Mouse (Mus musculus): ENCODE data around the gene Cmip. TPM values are rescaled to one million over a fixed set of nuclear protein-coding genes. Genes with fewer than 3 reads are reported as not detected.

The Cmip gene
- polyA plus RNA-seq (2014; fragmentation: Nextera tagmentation; extraction: Ambion mirVana) = 106 and 128 TPM in 2 replicates

DNA sequence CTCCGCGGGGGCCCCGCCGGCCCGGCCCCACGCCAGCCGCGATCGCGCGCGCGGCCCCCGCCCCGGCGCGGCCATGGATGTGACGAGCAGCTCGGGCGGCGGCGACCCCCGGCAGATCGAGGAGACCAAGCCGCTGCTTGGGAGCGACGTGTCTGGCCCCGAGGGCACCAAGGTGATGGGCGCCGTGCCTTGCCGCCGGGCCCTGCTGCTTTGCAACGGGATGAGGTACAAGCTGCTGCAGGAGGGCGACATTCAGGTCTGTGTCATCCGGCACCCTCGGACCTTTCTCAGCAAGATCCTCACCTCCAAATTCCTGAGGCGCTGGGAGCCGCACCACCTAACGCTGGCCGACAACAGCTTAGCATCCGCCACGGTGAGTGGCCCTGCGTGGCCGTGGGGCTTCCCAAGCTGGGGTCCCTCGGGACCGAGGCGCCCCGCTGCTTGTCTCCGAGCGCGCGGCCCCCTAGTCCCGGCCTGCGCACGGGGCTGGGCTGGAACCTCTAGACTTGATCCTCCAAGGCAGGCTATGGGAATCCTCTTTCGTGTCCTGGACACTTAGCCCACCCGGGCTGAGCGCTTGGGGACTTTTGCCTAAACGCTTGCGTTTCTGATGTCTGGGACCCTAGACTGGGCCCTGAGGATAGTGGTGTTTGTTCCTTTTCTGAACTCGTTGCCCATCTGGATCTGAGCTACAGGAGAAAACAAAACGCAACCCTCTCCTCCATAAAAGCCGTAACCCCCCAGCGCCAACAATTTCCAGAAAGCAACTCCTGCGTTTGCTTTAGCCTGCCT, at the start of gene Cmip:
Gene Cmip (plus strand): TSS at position 36 of the 792 bp plus-strand sequence.
- WGBS = under 1% methylated on average over 64 of the region's 65 CpGs
- Histone ChIP-seq H3K27me3 (ENCODE audit: control insufficient read depth, insufficient read depth, low read length) (no peaks in the 10 kb centered on the region), H3K9ac (replicated peaks; ENCODE audit: low read length) (peak within 1 kb of the TSS; percentile 99), H3K9me3 (ENCODE audit: control insufficient read depth, low read length) (no peaks in the 10 kb centered on the region), H3K4me3 (replicated peaks; ENCODE audit: low read depth, low read length) (peak within 1 kb of the TSS; percentile 96), H3K27ac (replicated peaks; ENCODE audit: low read depth, low read length) (peak within 1 kb of the TSS; percentile 94), H3K36me3 (ENCODE audit: control insufficient read depth, insufficient read depth, low read length) (no peaks in the 10 kb centered on the region), H3K4me2 (ENCODE audit: low read length) (peak within 1 kb of the TSS; percentile 96), H3K4me1 (ENCODE audit: control insufficient read depth, insufficient read depth, low read length) (peaks cover 29% of the 10 kb centered on the region)
- ATAC-seq (ENCODE audit: low FRiP score, low TSS enrichment) (peak; percentile 44; the same call in 1 of the 2 replicates), DNase-seq (peak; percentile 74)

DNA sequence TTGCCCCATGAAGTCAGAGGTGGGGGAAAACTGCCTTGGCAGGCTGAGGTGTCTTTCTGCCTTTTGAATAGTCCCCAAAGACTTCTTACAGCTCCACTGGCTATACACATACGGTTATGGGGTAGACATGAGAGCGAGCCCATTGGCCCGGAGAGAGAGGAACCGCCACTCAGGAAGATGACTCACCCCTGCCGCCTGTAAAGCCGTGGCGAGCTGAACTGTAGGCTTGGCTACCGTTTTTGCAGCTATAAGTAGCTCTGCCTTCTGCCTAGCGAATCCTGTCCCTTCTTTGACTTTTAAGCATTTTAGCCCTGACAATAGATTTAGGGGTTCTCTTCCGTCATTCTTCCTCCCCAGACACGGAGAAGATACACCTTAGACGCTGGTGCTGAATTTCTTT, 47.7 kb upstream of the Cmip start:
- H3K4me3 ChIP-seq (replicated peaks; ENCODE audit: low read depth, low read length) = no peak overlapping the region
- H3K4me1 ChIP-seq (ENCODE audit: control insufficient read depth, insufficient read depth, low read length) = no peaks in the 10 kb centered on the region
- H3K27me3 ChIP-seq (ENCODE audit: control insufficient read depth, insufficient read depth, low read length) = no peaks in the 10 kb centered on the region
- ATAC-seq (ENCODE audit: low FRiP score, low TSS enrichment) (no peak), DNase-seq (no peak)
- no peaks in the 10 kb centered on the region for H3K9me3 ChIP-seq (ENCODE audit: control insufficient read depth, low read length)
- 93% methylated on average over 12 of the region's 12 CpGs for WGBS
- no peak overlapping the region for H3K9ac ChIP-seq (replicated peaks; ENCODE audit: low read length)
- no peak overlapping the region for H3K27ac ChIP-seq (replicated peaks; ENCODE audit: low read depth, low read length)
- H3K4me2 ChIP-seq (ENCODE audit: low read length) = no peak overlapping the region
- H3K36me3 ChIP-seq (ENCODE audit: control insufficient read depth, insufficient read depth, low read length) = peaks cover 8% of the 10 kb centered on the region

DNA sequence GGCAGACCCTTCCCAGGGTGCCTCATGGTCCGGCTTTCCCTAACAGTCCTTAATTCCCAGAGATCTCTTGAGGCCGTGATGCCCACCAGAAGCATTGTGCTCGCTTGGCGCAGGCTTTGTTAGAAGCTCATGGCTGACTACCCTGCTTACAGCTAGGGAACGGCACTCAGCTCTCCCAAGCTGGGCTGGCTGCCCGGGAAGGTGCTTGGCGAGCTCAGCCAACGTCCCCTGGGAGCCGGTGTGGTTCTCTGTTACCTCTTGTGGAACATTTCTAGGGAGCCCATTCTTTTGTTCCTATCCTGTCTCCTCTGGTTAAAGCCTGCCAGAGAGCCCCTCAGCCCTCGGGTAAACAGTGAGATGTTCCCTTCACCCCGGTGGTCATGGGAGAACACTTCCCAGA, 44.8 kb upstream of the Cmip start:
- H3K27ac ChIP-seq (replicated peaks; ENCODE audit: low read depth, low read length) = no peak overlapping the region
- H3K4me2 ChIP-seq (ENCODE audit: low read length) = no peak overlapping the region
- no peaks in the 10 kb centered on the region for H3K4me1 ChIP-seq (ENCODE audit: control insufficient read depth, insufficient read depth, low read length)
- H3K36me3 ChIP-seq (ENCODE audit: control insufficient read depth, insufficient read depth, low read length) = peaks cover 3% of the 10 kb centered on the region; the same call in 1 of the 2 replicates
- ATAC-seq (ENCODE audit: low FRiP score, low TSS enrichment) = no peak
- 85% methylated on average over 11 of the region's 11 CpGs for whole genome bisulfite sequencing
- no peak for DNase-seq
- no peaks in the 10 kb centered on the region for H3K9me3 ChIP-seq (ENCODE audit: control insufficient read depth, low read length)
- H3K27me3 ChIP-seq (ENCODE audit: control insufficient read depth, insufficient read depth, low read length) = no peaks in the 10 kb centered on the region
- H3K9ac ChIP-seq (replicated peaks; ENCODE audit: low read length) = no peak overlapping the region
- no peak overlapping the region for H3K4me3 ChIP-seq (replicated peaks; ENCODE audit: low read depth, low read length)

DNA sequence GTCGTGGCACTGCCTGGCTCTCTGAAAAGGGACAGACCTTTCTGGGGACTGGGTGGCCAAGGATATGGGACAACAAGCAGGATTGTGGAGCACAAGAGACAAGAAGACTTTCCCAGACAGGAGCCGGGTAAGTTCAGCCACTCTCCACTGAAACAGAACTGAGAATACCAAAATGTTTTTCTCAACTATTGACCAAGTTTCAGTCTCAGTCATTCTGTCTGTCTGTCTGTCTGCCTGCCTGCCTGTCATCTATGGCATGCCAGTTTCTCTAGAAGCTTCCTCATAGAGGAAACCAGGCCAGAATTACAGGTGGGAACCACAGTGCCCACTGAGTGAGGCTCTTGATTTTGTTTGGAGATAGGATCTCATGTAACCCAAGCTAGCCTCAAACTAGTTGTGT, 39.1 kb upstream of the Cmip start:
- WGBS = 96% methylated on average over 2 of the region's 2 CpGs
- ATAC-seq (ENCODE audit: low FRiP score, low TSS enrichment) = no peak

DNA sequence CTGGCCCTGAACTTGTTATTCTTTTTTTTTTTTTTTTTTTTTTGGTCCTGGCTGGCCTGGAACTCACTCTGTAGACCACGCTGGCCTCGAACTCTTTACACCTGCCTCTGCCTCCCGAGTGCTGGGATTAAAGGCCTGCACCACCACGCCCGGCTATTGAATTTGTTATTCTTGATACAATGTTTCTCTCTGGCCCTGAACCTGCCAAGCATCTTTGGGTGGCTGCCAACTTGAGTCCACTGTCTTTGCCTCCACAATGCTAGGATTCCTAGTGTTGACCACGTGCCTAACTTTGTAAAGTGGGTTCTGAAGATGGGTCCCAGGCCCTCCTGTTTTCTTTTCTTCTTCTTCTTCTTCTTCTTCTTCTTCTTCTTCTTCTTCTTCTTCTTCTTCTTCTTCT, 34.5 kb upstream of the Cmip start:
- ATAC-seq (ENCODE audit: low FRiP score, low TSS enrichment) (no peak), DNase-seq (no peak)
- Histone ChIP-seq H3K4me1 (ENCODE audit: control insufficient read depth, insufficient read depth, low read length) (no peaks in the 10 kb centered on the region), H3K27ac (replicated peaks; ENCODE audit: low read depth, low read length) (no peak overlapping the region), H3K4me3 (replicated peaks; ENCODE audit: low read depth, low read length) (no peak overlapping the region), H3K9ac (replicated peaks; ENCODE audit: low read length) (no peak overlapping the region), H3K36me3 (ENCODE audit: control insufficient read depth, insufficient read depth, low read length) (no peaks in the 10 kb centered on the region), H3K4me2 (ENCODE audit: low read length) (no peak overlapping the region), H3K9me3 (ENCODE audit: control insufficient read depth, low read length) (no peaks in the 10 kb centered on the region), H3K27me3 (ENCODE audit: control insufficient read depth, insufficient read depth, low read length) (no peaks in the 10 kb centered on the region)
- WGBS = 72% methylated on average over 6 of the region's 6 CpGs

More for the DNA sequence above, 39.1 kb upstream of the Cmip start:
- Histone ChIP-seq H3K27ac (replicated peaks; ENCODE audit: low read depth, low read length) (no peak overlapping the region), H3K36me3 (ENCODE audit: control insufficient read depth, insufficient read depth, low read length) (0 out of 2 replicates have a peak, but pooled peaks cover 3% of the 10 kb centered on the region), H3K4me2 (ENCODE audit: low read length) (no peak overlapping the region), H3K4me1 (ENCODE audit: control insufficient read depth, insufficient read depth, low read length) (no peaks in the 10 kb centered on the region), H3K9ac (replicated peaks; ENCODE audit: low read length) (no peak overlapping the region), H3K27me3 (ENCODE audit: control insufficient read depth, insufficient read depth, low read length) (no peaks in the 10 kb centered on the region), H3K9me3 (ENCODE audit: control insufficient read depth, low read length) (no peaks in the 10 kb centered on the region), H3K4me3 (replicated peaks; ENCODE audit: low read depth, low read length) (no peak overlapping the region)
- no peak for DNase-seq

DNA sequence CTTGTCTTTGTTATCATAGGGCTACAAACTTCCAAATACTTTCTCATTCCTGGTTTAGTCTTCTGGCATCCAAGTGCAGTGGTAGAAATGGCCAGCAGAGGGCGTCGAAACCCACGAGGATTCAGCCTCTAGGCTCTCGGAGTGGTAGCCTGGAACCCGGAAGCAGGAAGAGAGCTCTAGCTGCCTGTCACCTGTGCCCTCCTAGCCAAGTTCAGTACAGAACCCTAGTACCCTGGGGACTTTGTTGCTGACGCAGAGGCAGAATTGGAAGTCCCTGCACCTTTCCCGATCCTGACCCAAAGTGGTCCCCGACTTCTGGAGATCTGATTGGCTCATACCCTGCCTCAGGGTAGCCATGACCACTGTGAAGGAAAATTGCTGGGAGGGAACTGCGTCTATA, 32.2 kb upstream of the Cmip start:
- H3K4me3 ChIP-seq (replicated peaks; ENCODE audit: low read depth, low read length) = peak overlapping the region; percentile 21; the same call in 1 of the 2 replicates
- 14% methylated on average over 9 of the region's 9 CpGs for WGBS
- DNase-seq (peak; percentile 94), ATAC-seq (ENCODE audit: low FRiP score, low TSS enrichment) (peak; percentile 50; the same call in 1 of the 2 replicates)
- H3K4me1 ChIP-seq (ENCODE audit: control insufficient read depth, insufficient read depth, low read length) = no peaks in the 10 kb centered on the region
- H3K4me2 ChIP-seq (ENCODE audit: low read length) = peak overlapping the region; percentile 48
- no peaks in the 10 kb centered on the region for H3K9me3 ChIP-seq (ENCODE audit: control insufficient read depth, low read length)
- no peak overlapping the region for H3K27ac ChIP-seq (replicated peaks; ENCODE audit: low read depth, low read length)
- H3K27me3 ChIP-seq (ENCODE audit: control insufficient read depth, insufficient read depth, low read length) = no peaks in the 10 kb centered on the region
- 0 out of 2 replicates have a peak overlapping the region, but pooled peaks have one; percentile 12 for H3K9ac ChIP-seq (replicated peaks; ENCODE audit: low read length)
- no peaks in the 10 kb centered on the region for H3K36me3 ChIP-seq (ENCODE audit: control insufficient read depth, insufficient read depth, low read length)

DNA sequence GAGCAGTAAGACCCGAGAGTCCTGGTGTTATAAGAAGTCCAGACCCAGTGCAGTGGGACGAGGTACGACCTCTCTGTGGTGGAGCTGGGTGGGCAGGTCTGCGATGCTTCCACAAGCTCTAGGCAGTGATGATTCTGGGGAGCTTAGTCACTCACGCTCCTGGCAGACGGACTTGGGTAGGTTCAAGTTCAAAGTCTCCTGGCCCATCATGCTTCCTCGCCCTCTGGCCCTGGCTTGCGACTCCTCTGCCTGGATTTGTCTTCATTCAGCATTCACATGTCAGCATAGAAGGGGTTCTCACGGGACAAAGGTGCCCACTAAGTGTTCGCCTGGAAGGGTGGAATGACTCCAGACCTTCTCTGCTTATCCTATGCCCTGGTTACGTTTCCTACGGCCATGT, 30.6 kb upstream of the Cmip start:
- 91% methylated on average over 12 of the region's 12 CpGs for WGBS
- Histone ChIP-seq H3K9me3 (ENCODE audit: control insufficient read depth, low read length) (no peaks in the 10 kb centered on the region), H3K36me3 (ENCODE audit: control insufficient read depth, insufficient read depth, low read length) (no peaks in the 10 kb centered on the region), H3K27me3 (ENCODE audit: control insufficient read depth, insufficient read depth, low read length) (no peaks in the 10 kb centered on the region), H3K4me1 (ENCODE audit: control insufficient read depth, insufficient read depth, low read length) (no peaks in the 10 kb centered on the region), H3K27ac (replicated peaks; ENCODE audit: low read depth, low read length) (no peak overlapping the region), H3K9ac (replicated peaks; ENCODE audit: low read length) (no peak overlapping the region), H3K4me2 (ENCODE audit: low read length) (no peak overlapping the region), H3K4me3 (replicated peaks; ENCODE audit: low read depth, low read length) (no peak overlapping the region)
- ATAC-seq (ENCODE audit: low FRiP score, low TSS enrichment) (no peak), DNase-seq (no peak)

DNA sequence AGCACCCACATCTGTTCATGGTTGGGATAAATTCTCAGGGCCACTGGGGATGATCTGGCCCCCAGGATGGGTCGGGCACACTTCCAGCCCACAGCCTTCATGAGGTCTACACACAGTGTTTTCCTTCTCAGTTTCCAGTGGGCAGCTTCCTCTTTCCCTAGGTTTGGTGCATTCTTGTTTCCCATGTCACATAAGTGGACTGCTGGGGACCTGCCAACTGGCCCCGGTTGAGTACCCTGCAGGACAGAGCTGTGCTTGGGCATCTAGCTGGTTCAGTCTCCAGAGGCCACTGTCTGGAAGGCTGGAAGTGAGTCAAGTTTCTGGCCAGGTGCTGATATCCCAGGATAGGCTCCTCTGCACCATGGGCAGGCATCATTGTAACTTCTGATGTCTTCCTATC, 29.5 kb upstream of the Cmip start:
- no peak overlapping the region for H3K4me3 ChIP-seq (replicated peaks; ENCODE audit: low read depth, low read length)
- ATAC-seq (ENCODE audit: low FRiP score, low TSS enrichment) (no peak), DNase-seq (no peak)
- no peaks in the 10 kb centered on the region for H3K9me3 ChIP-seq (ENCODE audit: control insufficient read depth, low read length)
- H3K27ac ChIP-seq (replicated peaks; ENCODE audit: low read depth, low read length) = no peak overlapping the region
- 90% methylated on average over 2 of the region's 2 CpGs for WGBS
- no peaks in the 10 kb centered on the region for H3K4me1 ChIP-seq (ENCODE audit: control insufficient read depth, insufficient read depth, low read length)
- no peaks in the 10 kb centered on the region for H3K27me3 ChIP-seq (ENCODE audit: control insufficient read depth, insufficient read depth, low read length)
- H3K36me3 ChIP-seq (ENCODE audit: control insufficient read depth, insufficient read depth, low read length) = no peaks in the 10 kb centered on the region
- H3K4me2 ChIP-seq (ENCODE audit: low read length) = no peak overlapping the region
- H3K9ac ChIP-seq (replicated peaks; ENCODE audit: low read length) = no peak overlapping the region

DNA sequence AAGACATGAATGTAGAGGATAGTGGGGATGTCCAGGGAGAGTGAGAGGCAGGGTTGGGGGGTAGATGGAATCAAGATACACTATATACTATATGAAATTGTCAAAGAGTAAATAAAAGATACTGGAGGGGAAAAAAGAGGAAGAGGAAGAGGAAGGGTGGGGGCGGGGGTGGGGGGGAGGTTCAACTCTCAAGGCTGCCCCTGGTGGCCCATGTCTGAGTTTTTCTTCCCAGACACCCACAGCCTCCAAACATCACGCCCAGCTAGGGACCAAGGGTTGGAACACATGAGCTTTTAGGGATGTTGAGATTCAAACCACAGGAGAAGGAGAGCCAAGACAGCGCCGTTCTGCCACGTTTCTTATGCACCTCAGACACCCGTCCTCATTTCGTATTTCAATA, 23.7 kb upstream of the Cmip start:
- H3K27me3 ChIP-seq (ENCODE audit: control insufficient read depth, insufficient read depth, low read length) = no peaks in the 10 kb centered on the region
- no peaks in the 10 kb centered on the region for H3K9me3 ChIP-seq (ENCODE audit: control insufficient read depth, low read length)
- no peak overlapping the region for H3K27ac ChIP-seq (replicated peaks; ENCODE audit: low read depth, low read length)
- ATAC-seq (ENCODE audit: low FRiP score, low TSS enrichment) (no peak), DNase-seq (no peak)
- H3K36me3 ChIP-seq (ENCODE audit: control insufficient read depth, insufficient read depth, low read length) = no peaks in the 10 kb centered on the region
- no peaks in the 10 kb centered on the region for H3K4me1 ChIP-seq (ENCODE audit: control insufficient read depth, insufficient read depth, low read length)
- H3K4me3 ChIP-seq (replicated peaks; ENCODE audit: low read depth, low read length) = no peak overlapping the region
- H3K9ac ChIP-seq (replicated peaks; ENCODE audit: low read length) = no peak overlapping the region
- H3K4me2 ChIP-seq (ENCODE audit: low read length) = no peak overlapping the region
- WGBS = 87% methylated on average over 7 of the region's 7 CpGs
